Mouse (Mus musculus) Muller cell, postnatal 12 days (primary cell): ENCODE results near the gene Clcn6.

Experiments
- DNase-seq: peaks from one replicate; pipeline ENCODE4 v3.0.0-alpha.2; 2015; ENCODE audit errors: inconsistent ontology term

Gene Clcn6

DNA sequence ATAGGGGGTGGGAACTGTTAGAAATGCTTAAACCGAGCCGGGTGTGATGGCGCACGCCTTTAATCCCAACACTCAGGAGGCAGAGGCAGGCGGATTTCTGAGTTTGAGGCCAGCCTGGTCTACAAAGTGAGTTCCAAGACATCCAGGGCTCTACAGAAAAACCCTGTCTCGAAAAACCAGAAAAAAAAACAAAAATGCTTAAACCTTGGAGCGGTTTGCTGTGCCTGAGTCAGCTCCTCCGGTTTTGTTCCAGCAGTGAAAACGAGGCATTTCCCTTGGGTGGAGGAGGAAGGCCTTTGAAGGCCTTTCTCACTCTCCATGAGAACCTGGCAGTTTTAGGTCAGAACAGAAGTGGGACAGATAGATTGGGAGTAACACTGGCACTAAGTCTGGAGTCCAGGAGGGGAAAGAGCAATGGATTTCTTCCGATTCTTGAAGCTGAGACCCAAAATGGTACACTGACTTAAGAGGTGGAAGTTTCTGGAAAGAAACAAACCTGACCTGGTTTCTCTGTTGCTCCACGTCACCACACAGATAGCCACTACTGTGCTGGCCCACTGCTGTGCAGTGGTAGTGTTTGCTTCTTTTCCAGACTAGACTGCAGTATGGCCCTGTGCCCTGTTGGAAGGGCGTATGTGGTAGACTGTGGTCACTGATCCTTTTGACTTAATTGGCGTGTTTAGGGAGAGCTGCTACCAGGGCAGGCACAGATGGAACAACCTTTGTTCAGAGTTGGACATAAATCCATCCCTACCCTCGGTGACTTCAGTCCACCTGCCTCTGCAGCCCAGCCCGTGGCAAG is 1.6 kb upstream of the Clcn6 start:
- peak; percentile 38 for DNase-seq

DNA sequence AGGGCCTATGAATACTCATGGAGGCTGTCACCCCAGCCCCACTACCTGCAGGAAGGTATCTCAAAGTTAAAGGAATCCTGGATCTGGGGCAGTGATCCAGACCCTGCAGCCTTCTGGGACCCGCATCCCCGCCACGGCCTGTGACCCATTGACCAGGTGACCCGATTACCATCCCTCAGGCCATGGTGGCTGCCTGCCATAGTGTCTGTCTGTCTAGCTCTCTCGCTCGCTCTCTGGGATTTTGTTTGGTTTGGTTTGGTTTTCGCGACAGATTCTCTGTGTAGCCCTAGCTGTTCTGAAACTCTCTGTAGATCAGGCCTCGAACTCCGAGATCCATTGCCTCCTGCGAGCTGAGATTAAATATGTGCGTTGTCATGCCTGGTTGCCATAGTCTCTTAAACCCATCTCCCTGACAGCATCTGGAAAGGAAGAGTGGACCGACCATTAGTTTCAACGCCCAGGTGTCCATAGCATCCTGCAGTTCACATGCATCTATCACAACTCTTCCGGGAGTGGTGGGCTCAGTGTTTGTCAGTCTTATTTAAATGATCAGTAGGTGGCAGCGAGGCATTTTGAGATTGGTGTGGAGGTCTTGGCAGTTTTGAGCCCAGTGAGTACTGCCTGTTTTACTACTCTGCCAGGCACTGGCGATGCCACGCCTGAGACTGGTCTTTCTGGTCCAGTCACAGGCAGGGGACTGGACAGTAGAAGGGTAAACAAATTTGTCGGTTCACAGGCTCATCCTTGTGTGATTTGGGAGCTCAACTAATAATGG is 820 bp upstream of the Clcn6 start:
- DNase-seq: no peak

GRCm38 (mm10) chr4:148038079-148038599 is 482 bp downstream of the Clcn6 start:
- DNase-seq: no peak

- DNase-seq: no peak
These were observed 3.2 kb downstream of the Clcn6 start for GRCm38 (mm10) chr4:148035440-148035839.

DNA sequence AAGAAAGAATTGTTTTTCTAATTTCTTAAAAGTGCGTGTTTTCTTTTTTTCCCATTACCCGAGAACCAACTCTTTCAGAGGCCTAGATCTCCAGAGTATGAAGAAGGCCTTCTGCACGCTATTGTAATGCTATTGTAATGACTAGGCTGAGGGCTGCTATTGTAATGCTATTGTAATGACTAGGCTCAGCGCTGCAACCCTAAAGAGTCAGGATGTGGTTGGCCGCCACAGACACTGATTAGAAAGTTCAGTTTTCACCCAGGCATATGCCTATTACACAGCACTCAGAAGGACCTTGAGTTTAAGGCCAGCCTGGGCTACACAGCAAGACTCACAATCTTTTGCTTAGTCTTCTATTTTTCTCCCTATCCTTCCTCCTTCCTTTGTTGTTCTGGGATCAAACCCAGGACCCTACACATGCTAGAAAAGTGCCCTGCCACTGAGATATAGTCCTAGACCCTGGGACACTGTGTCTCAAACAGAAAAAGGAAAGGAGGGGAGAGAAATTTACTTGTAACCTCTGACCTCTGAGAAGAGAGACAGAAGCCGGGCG is 4.7 kb downstream of the Clcn6 start:
- DNase-seq: no peak

DNA sequence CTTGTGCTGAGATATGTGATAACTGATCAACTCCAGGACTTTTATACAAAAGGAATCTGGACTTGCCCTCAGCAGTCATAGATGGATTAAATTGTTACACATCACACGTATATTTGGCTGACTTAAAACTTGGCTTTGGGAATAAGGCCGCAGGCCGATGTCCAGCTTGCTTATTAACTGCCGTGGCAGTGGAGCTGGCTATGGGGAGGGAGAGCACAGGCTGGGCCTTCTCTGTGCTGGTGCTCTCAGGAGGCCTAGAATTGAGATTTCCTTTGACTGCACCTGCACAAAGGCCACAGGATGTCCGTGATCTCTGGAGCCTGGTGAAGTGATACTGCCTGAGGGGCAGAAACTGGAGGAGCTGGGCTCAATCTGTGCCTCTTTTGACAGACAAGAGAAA is 8.1 kb downstream of the Clcn6 start:
- no peak for DNase-seq

DNA sequence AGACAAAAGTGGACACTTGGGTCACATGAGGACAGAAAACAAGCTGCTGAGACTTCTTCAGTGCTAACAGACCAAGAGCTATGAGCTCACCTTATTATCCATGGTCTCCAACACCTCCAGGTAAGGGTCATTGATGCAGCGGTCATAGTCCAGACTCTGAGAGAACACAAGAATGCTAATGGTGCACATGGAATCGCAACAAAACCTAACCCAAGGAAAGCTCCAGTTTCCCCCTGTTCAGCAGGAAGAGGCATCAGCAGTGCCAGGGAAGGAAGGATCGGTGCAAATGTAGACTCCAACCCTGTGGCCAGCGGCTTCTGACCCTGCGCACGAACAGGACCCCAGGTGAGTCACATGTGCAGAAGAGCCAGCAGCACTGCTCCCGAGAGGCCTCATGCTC is 9.3 kb downstream of the Clcn6 start:
- DNase-seq: no peak

DNA sequence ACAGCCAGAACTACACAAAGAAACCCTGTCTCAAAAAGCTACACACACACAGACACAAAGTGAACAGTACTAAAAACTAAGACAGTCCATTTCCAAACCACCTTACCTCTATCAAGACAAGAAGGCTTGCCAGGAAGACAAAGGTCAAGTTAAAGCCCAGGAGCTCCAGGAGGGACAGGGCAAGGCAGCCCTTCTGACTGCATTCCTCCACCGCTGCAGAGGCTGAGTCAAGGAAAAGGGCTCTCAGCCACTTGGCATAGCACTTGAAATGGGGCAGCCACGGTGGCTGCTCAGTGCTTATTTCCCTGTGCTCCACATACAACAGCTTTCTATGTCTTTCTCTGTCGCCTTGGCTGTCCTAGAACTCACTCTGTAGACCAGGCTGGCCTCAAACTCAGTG is 14.6 kb downstream of the Clcn6 start:
- no peak for DNase-seq

- peak; percentile 71 for DNase-seq
These were observed 20.2 kb downstream of the Clcn6 start for GRCm38 (mm10) chr4:148018410-148018809.

- DNase-seq: no peak
These were observed 21.6 kb downstream of the Clcn6 start for GRCm38 (mm10) chr4:148016981-148017380.

DNA sequence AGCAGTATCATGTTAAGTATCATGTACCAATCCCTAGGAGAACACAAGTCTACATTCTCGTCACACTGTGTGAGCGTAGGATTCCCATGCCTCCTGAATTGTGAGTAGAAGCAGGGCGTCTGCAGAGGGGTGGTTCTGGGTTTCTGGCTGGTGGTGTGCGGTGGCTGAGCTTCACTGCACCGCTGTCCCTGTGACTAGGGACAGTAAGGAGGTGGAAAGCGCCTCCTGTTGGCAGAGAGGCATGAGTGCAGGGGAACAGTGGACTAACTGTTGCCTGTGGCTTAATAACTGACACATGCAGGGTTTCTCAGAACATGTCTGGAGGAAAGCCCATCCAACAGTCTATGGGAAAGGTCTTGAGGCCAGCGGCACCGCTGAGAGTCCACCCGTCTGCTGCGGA is 23.2 kb downstream of the Clcn6 start:
- no peak for DNase-seq

DNA sequence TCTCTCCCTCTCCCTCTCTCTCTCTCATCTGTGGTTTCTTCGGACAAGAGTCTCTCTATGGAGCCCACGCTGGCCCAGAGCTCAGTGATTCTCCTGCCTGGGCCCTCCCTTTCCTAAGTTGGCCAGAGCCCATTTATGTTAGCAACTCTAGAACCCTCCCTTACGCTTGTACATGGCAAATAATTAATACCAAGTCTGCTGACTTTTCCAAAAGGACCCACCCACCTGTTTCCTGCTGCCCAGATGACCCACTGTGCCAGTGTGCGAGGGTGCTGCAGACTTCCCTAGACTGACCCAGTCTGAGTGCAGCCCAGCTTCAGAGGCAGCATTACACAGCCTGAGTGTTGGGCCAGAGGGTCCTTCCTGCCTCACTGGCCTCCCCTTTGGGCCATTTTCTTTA is 26.4 kb downstream of the Clcn6 start:
- no peak for DNase-seq

DNA sequence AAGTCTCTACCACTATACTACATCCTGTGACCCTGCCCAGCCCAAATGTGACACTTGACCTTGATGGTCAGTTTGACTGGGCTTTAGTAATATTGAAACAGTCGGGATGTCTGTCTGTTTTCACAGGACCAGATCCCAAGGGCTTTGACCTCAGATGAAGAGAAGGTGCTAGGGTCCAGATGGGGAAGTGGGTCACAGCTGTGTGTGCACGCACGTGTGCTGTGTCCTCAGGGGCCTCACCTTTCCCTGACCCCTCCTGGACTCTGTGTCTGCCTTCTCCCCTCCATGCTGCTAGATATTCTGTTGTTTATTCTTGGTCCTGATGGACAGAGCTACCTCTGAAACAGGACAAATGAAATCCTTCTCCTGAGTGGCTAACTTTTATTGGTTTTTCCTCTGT is 27.3 kb downstream of the Clcn6 start:
- no peak for DNase-seq

DNA sequence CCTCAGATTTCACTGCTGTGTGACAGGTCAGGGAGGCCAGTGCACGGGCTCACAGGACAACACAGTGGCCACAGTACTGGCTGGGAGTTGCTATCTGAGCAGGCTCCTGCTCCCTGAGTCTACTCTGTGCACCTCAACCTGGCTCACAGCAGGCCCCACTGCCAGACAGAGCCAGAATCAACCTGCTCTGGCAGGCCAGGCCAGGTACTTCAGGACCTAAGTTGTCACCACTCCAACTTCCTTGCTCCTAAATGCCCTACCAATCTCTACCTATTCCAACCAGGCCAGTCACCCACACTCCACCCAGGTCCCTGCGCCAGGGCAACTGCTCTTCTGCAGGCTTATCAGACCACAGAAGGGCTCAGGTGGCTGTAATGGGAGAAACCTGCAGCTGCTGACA is 29.0 kb downstream of the Clcn6 start:
- no peak for DNase-seq

DNA sequence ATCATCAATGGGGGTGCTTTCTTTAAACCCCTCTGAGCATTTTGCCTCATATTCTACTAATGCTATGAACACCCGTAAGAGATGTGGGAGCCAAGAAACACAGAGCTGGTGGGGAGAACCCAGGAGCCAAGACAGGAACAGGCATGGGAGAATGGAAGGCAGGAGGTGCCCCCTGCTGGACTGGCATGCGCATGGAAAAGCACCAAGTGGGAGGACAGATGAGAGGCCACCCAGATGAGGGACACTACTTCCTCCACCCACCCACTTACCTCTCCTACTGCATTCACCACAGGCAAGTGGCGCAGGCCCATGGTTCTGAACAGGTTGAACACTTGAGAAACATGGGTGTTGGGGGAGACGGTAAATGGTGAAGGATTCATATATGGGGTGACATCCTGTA is 30.2 kb downstream of the Clcn6 start:
- peak; percentile 42 for DNase-seq

DNA sequence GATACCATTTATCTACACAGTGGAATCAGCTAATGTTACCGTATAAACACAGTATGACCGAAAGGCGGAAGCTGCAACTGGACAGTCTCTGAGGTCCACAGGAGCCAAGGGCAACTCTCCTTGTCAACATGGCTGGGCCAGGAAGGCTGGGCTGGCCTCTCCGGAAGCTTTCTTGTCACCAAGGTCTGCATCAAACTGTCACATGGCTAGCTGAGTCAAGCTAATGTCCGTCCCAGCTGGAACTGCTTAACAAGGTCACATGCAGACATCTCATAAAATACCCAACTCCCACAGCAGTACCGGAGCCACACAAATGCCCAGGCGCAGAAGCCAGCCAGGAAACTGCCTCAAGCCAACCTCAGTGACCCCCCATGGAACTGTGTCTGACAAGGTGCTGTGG is 34.3 kb downstream of the Clcn6 start:
- DNase-seq: no peak

- DNase-seq: no peak
These were observed 36.8 kb downstream of the Clcn6 start for GRCm38 (mm10) chr4:148001866-148002265.

DNA sequence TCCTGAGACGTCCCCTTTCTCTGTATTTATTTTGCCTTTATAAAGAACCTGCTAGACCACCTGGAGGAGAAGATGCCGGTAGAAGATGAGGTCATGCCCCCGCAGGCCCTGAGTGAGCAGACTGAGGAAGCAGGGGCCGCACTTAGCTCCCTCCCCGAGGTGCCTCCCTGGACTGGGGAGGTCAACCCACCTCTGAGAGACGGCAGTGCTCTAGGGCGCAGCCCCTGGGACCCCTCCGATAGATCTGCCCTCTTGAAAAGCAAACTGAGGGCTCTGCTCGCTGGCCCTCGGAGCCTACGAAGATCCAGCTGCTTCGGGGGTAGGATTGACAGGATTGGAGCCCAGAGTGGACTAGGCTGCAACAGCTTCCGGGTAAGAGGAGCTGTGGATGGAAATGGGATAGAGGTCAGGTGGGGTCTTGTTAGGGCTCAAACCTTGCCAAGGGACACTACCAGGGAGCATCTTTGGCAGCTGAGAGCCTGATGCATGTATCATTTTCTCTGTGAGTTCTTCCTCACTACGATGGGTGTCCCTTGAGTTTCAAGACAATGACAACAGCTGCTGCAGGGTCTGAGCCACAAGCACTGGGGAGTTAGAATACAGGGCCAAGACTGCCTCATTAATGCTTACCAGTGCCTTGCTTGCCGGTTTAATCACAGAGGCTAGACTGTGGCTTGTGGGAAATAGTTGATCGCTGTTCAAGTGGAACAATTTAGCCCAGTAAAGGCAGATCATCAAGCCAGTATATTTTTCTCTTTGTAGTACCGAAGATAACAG is 37.4 kb downstream of the Clcn6 start:
- no peak for DNase-seq

GRCm38 (mm10) chr4:148000202-148000772 is 38.3 kb downstream of the Clcn6 start, which contains the start of gene Nppa:
Nppa (plus strand) TSS chr4:148000722.
- DNase-seq: no peak

GRCm38 (mm10) chr4:147995311-147995710 is 43.3 kb downstream of the Clcn6 start:
- no peak for DNase-seq

DNA sequence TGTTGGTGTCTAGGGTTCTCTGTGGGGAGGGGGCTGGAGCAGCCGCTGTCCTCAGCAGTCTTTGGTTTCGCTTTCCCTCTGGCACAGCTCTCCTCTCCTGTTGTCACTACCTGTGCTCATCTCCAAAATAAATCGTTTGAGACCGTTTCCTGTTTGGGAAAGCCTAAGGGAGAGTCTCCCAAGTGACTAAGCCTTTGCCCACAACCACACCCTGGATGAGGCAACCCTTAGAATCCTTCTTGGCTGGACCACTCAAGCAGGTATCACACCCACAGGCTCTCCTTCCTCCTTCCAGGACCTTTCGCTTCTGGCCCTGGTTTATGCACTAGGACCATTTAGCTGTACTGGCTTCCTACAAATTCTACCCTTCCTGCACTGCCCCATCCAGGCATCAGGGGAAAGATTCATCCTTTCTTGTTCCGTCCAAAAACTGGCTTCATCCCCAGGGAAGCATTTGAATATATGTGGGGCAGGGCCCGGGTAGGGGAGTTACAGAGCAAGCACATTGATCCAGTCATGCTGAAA is 45.0 kb downstream of the Clcn6 start:
- DNase-seq: no peak
